Mouse (Mus musculus) spleen, adult 2 months (tissue): ENCODE results near the gene Spaca6. TPM values are rescaled to one million over a fixed set of nuclear protein-coding genes. Genes with fewer than 3 reads are reported as not detected.

Source experiments
- DNase-seq, 2 experiments: peaks; one replicate each; pipeline versions ENCODE4 v3.0.0 to v3.0.0-alpha.2; 2012 to 2021; ENCODE audit warnings: low spot score in 2 of 2, low read depth in 1 of 2
- H3K27ac ChIP-seq: fragments of 200-500 bp; 2 replicates; pipeline ENCODE4 v1.5.1; 2012; ENCODE audit warnings: low read length, inconsistent platforms; ENCODE audit not compliant: insufficient read depth
- H3K27me3 ChIP-seq: fragments of 200-500 bp; 2 replicates; pipeline ENCODE4 v1.6.1; 2012; ENCODE audit warnings: mild to moderate bottlenecking, moderate library complexity, low read length, inconsistent platforms; ENCODE audit not compliant: control insufficient read depth, insufficient read depth
- H3K36me3 ChIP-seq: fragments of 200-500 bp; 2 replicates; pipeline ENCODE4 v1.6.1; 2012; ENCODE audit warnings: mild to moderate bottlenecking, low read length, inconsistent platforms; ENCODE audit not compliant: control insufficient read depth, insufficient read depth
- H3K4me1 ChIP-seq: fragments of 200-500 bp; 2 replicates; pipeline ENCODE4 v1.6.1; 2011; ENCODE audit warnings: inconsistent platforms; ENCODE audit not compliant: control insufficient read depth, insufficient read depth, insufficient read length
- H3K4me3 ChIP-seq: fragments of 200-500 bp; 2 replicates; pipeline ENCODE4 v1.5.1; 2011; ENCODE audit warnings: mild to moderate bottlenecking, inconsistent platforms; ENCODE audit not compliant: insufficient read depth, insufficient read length; ENCODE audit errors: extremely low read depth
- CTCF ChIP-seq: fragments of 200-500 bp; IDR thresholded peaks from 2 replicates; pipeline ENCODE4 v1.5.1; 2011; ENCODE audit warnings: mild to moderate bottlenecking, inconsistent platforms; ENCODE audit not compliant: insufficient read depth, insufficient read length, insufficient replicate concordance; ENCODE audit errors: extremely low read depth
- POLR2A ChIP-seq: fragments of 200-500 bp; IDR thresholded peaks from 2 replicates; pipeline ENCODE4 v1.6.1; 2011; ENCODE audit warnings: low read depth, low read length, inconsistent platforms
- WGBS: fragments of 180-500 bp; shearing (Covaris S2); methylation state at CpG from one replicate; pipeline ENCODE4 v1.1.7; 2018; 5-methylcytosine and 5-hydroxymethylcytosine counted together
- polyA plus RNA-seq: library from polyadenylated mRNA; depleted of rRNA; stranded (reverse); fragments of >200 nt; gene quantifications from 2 replicates; pipeline ENCODE4 v1.2.3, GENCODE M21; 2012; rRNA removed

Spaca6 gene
- 6.8 and 8.6 TPM in 2 replicates for polyA plus RNA-seq

- peak within 1 kb of the TSS; percentile 47 for H3K4me3 ChIP-seq
- peaks cover 12% of the 10 kb centered on the region for H3K27me3 ChIP-seq
- peaks cover 3% of the 10 kb centered on the region for H3K4me1 ChIP-seq
- WGBS: under 1% methylated on average over 40 of the region's 42 CpGs
- DNase-seq: no peak
- H3K36me3 ChIP-seq: no peaks in the 10 kb centered on the region
- peak within 1 kb of the TSS; percentile 60 for H3K27ac ChIP-seq
- TF ChIP-seq POLR2A (no peak; the same call in 1 of the 2 replicates), CTCF (no peak)
Observed at GRCm38 (mm10) chr17:17826751-17827657, at the start of gene Spaca6. Spaca6 (plus strand) TSS chr17:17827158.

DNA sequence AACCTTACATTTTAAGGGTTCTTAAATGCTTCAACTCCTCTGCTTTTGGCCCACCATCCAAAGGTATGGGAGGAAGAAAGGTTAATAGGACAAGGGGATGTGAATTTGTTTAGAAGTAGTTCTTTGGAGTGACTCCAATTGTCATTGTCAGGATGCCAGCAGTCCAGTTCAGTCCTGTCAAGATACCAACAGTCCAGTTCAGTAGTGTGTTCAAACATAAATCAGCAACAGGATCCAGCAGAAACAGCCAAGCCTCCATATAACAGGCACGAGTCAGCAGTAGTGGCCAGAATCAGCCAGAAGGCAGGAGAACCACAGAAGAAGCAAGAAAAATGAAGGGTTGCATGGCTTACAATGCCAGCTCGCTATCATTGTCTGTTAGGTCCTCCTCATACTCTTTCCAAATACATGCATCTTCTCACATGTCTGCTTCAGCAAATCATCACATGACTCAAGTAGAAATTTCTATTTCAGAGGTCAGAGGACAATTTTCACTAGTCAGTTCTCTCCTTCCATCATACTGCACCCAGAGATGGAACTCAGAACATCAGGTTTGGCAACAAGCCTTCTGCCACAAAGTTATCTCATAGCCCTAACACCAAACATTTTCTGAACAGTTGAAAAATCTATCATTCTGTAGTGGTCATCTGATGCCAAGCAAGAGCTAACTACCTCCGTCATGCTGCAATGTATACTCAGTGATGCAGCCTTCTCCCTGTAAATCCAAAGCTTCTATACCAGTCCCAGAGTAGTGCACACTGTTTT lies 35.9 kb upstream of the Spaca6 start:
- Histone ChIP-seq H3K27me3 (no peaks in the 10 kb centered on the region), H3K4me3 (no peak overlapping the region), H3K27ac (no peak overlapping the region), H3K36me3 (no peaks in the 10 kb centered on the region), H3K4me1 (no peaks in the 10 kb centered on the region)
- WGBS: 68% methylated on average over 3 of the region's 3 CpGs
- no peak for TF ChIP-seq CTCF
- no peak for TF ChIP-seq POLR2A
- DNase-seq: no peak

DNA sequence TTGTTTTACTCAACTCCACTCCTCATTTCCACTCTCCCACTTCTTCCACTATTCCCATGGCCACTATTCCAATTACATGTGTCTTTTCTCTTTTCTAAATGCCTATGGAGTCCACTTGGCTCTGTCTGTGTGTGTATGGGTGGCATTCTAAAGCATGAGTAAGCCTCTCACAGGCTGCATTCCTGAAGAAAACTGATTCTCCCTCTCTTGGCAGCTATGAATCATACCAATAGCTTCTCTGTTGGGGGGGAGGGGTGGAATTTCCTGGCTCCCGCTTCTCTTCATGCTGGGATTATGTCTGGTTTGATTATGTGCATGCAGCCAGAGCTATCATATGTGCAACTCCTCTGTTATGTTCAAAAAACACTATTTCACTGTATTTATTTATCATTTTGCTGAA lies 34.4 kb upstream of the Spaca6 start:
- no peaks in the 10 kb centered on the region for H3K36me3 ChIP-seq
- WGBS: 58% methylated on average over 1 of the region's 1 CpGs
- no peak for DNase-seq
- H3K27me3 ChIP-seq: no peaks in the 10 kb centered on the region
- H3K27ac ChIP-seq: no peak overlapping the region
- no peak for TF ChIP-seq CTCF
- no peak for TF ChIP-seq POLR2A
- no peak overlapping the region for H3K4me3 ChIP-seq
- H3K4me1 ChIP-seq: no peaks in the 10 kb centered on the region

DNA sequence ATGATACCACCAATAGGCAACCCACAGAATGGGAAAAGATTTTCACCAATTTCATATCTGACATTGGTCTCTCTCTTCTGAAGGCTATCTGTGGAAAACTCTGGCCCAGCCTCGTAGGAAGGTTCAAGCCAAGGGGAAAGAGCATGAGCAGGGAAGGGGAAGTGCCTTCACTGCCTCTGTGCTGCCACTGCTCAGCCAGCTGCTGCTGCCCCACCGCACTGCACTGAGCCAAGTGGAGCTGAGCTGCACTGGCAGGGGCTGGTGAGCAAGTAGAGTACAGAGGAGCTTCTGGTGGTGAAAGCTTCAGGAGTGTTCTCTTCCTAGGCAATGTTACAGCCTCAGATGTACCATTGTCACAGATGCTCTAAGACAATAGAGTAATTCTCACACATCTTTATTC lies 31.4 kb upstream of the Spaca6 start:
- 22% methylated on average over 2 of the region's 2 CpGs for WGBS
- no peak for DNase-seq
- Histone ChIP-seq H3K4me3 (no peak overlapping the region), H3K27me3 (no peaks in the 10 kb centered on the region), H3K36me3 (no peaks in the 10 kb centered on the region), H3K4me1 (no peaks in the 10 kb centered on the region), H3K27ac (no peak overlapping the region)
- TF ChIP-seq POLR2A (no peak), CTCF (no peak)

GRCm38 (mm10) chr17:17823612-17824336 lies 3.2 kb upstream of the Spaca6 start:
- Histone ChIP-seq H3K27me3 (peaks cover 12% of the 10 kb centered on the region), H3K27ac (no peak overlapping the region), H3K4me1 (peaks cover 3% of the 10 kb centered on the region), H3K4me3 (no peak overlapping the region), H3K36me3 (no peaks in the 10 kb centered on the region)
- no peak for DNase-seq
- 89% methylated on average over 6 of the region's 6 CpGs for WGBS
- TF ChIP-seq POLR2A: no peak
- TF ChIP-seq CTCF: no peak

DNA sequence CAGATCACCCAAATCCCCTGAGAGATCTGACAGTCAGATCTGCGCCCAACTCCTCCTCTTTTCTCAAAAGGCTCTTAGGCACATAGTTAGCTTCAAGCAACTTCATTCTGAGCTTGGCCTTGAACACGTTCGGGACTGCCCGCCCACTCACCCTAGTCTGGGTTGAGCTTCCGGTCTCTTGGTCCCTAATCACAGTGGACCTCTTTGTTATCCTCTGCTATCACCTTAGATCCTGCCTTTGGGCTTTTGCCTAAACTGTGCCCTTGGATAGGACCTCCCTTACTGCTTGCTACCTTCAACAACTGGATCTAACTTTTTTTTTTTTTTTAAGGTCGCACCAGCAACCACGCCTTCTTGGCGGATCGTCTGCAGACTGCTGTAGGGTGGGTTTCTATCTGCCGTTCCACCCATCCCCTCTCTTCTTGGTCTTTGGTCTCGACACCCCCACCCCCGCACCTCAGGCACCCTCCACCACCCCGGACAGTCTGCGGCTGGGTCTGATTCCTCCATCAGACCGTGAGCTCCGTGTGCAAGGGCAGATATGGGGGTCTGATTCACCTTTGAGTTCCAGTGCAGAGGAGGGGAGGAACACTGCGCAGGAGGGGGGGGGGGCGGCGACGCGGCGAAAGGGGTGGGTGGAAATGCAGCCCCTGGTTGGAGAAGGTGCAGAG lies 902 bp upstream of the Spaca6 start:
- peaks cover 3% of the 10 kb centered on the region for H3K4me1 ChIP-seq
- peak overlapping the region; percentile 47 for H3K4me3 ChIP-seq
- no peak overlapping the region for H3K27ac ChIP-seq
- TF ChIP-seq CTCF (no peak), POLR2A (no peak)
- DNase-seq: no peak
- H3K27me3 ChIP-seq: peaks cover 12% of the 10 kb centered on the region
- 7% methylated on average over 18 of the region's 22 CpGs for WGBS
- H3K36me3 ChIP-seq: no peaks in the 10 kb centered on the region
